ENCODE assay signal across 38 mouse cellular contexts in the genomic region with DNA sequence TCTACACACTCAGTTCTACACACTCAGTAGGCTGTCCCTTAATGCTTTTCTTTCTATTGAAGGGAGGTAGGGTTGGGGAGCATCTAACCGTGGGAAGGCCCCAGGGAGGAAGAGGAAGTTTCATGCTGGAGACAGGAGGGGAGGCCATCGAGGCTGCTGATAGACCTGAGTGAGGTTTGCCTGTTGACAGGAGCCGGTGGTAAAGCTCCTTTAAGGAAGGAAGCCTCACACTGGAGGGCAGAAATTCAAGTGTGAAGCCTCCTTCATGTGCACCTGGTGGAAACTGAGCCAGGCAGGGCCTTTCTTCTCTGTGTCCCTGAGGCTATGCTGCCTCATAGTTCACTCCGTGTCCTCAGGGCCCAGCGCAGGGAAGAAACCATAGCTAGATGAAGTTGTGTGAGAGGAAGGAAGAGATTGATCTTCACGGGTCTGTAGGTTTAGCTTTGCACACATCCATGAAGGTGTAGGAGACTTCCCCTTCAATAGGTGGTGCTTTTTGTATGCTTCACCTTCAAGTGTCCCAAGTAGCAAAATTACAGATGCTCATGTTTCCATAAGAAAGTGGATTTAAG. TPM values are rescaled to one million over a fixed set of nuclear protein-coding genes. Genes with fewer than 3 reads are reported as not detected.
DNase-seq lines count a peak whose midpoint lies in the region; ATAC-seq and TF ChIP-seq lines count a peak whose summit lies in the region.
"Had no signal": no experiment of that assay in that cellular context is flagged by ENCODE, and none has a peak within 500 bp of the region (broad histone marks: within the 10 kb centered on the region; RNA-seq: fewer than 3 reads in every experiment).

No protein-coding gene starts in this region.

- intact Hi-C loops in heart, postnatal 10 days (cut with DNase I) = no loop called here

- no peak overlapping the region for H3K4me3 ChIP-seq in heart, embryonic 13.5 days
- no peak overlapping the region for H3K4me3 ChIP-seq in thymus, adult 2 months (ENCODE audit: control insufficient read depth, insufficient read depth, low read length)
- H3K4me3 ChIP-seq: embryonic facial prominence, embryonic 12.5 days; forebrain, embryonic 10.5 days; gastrocnemius, adult 2 months; hindbrain, embryonic 12.5 days; intestine, embryonic 15.5 days; liver, embryonic 12.5 days; megakaryocyte, embryonic 14.5 days; midbrain, embryonic 12.5 days had no signal

- no peak for TF ChIP-seq CTCF in thymus, adult 2 months (IDR thresholded peaks at IDR 0.05; ENCODE audit: borderline replicate concordance, control insufficient read depth, extremely low read depth, insufficient read depth, low read length, poor library complexity)

- peak overlapping the region; percentile 33; the same call in 1 of the 2 replicates for H3K27ac ChIP-seq in heart, embryonic 13.5 days (replicated peaks)
- peak overlapping the region; percentile 58; the same call in 1 of the 2 replicates for H3K27ac ChIP-seq in thymus, adult 2 months (ENCODE audit: control insufficient read depth, insufficient read depth, low read length)
- H3K27ac ChIP-seq: embryonic facial prominence, embryonic 12.5 days; forebrain, embryonic 10.5 days; gastrocnemius, adult 2 months; hindbrain, embryonic 12.5 days; hindbrain, postnatal 0 days; intestine, embryonic 15.5 days; liver, embryonic 12.5 days; midbrain, embryonic 12.5 days had no signal

- no peak overlapping the region for H3K9ac ChIP-seq in heart, embryonic 13.5 days
- H3K9ac ChIP-seq: embryonic facial prominence, embryonic 12.5 days; hindbrain, embryonic 12.5 days; intestine, embryonic 15.5 days; liver, embryonic 12.5 days; liver, postnatal 0 days; midbrain, embryonic 12.5 days had no signal

- no peak overlapping the region for H3K4me2 ChIP-seq in heart, embryonic 13.5 days
- H3K4me2 ChIP-seq: embryonic facial prominence, embryonic 12.5 days; hindbrain, embryonic 12.5 days; intestine, embryonic 15.5 days; liver, embryonic 12.5 days; midbrain, embryonic 12.5 days had no signal

- H3K36me3 ChIP-seq in heart, embryonic 13.5 days = no peaks in the 10 kb centered on the region
- H3K36me3 ChIP-seq in thymus, adult 2 months (ENCODE audit: control insufficient read depth, insufficient read depth, low read length) = peaks cover 59% of the 10 kb centered on the region
- H3K36me3 ChIP-seq: embryonic facial prominence, embryonic 12.5 days; forebrain, embryonic 10.5 days; G1E; hindbrain, embryonic 12.5 days; intestine, embryonic 15.5 days; liver, embryonic 12.5 days; midbrain, embryonic 12.5 days had no signal

- H3K9me3 ChIP-seq in heart, embryonic 13.5 days = no peaks in the 10 kb centered on the region
- H3K9me3 ChIP-seq: embryonic facial prominence, embryonic 12.5 days; forebrain, embryonic 10.5 days; G1E; hindbrain, embryonic 12.5 days; intestine, embryonic 15.5 days; liver, embryonic 12.5 days; megakaryocyte, embryonic 14.5 days; midbrain, embryonic 12.5 days had no signal

- 63% methylated on average over 6 of the region's 6 CpGs for WGBS in heart, embryonic 13.5 days
- whole genome bisulfite sequencing in thymus, adult 2 months = 14% methylated on average over 6 of the region's 6 CpGs

- no peaks in the 10 kb centered on the region for H3K27me3 ChIP-seq in heart, embryonic 13.5 days (replicated peaks)
- no peaks in the 10 kb centered on the region for H3K27me3 ChIP-seq in thymus, adult 2 months (ENCODE audit: control insufficient read depth, insufficient read depth, low read length)
- H3K27me3 ChIP-seq: embryonic facial prominence, embryonic 12.5 days; hindbrain, embryonic 12.5 days; intestine, embryonic 15.5 days; liver, embryonic 12.5 days; megakaryocyte, embryonic 14.5 days; midbrain, embryonic 12.5 days; Patski had no signal

- peaks cover 25% of the 10 kb centered on the region for H3K4me1 ChIP-seq in heart, embryonic 13.5 days
- H3K4me1 ChIP-seq in thymus, adult 2 months (replicated peaks; ENCODE audit: control insufficient read depth, insufficient read depth, low read length) = peaks cover 50% of the 10 kb centered on the region
- H3K4me1 ChIP-seq: embryonic facial prominence, embryonic 12.5 days; hindbrain, embryonic 12.5 days; intestine, embryonic 15.5 days; midbrain, embryonic 12.5 days had no signal

- ATAC-seq in heart, embryonic 13.5 days (ENCODE audit: extremely low read depth, insufficient number of reproducible peaks, low FRiP score, low TSS enrichment) = no peak
- 0 out of 2 replicates have a peak, but pooled peaks have one; percentile 23 for ATAC-seq in common myeloid progenitor, adult 5-6 weeks (replicated peaks; ENCODE audit: low read depth, poor library complexity, severe bottlenecking)
- ATAC-seq: forebrain, embryonic 16.5 days; hindbrain, postnatal 0 days; intestine, embryonic 15.5 days; liver, embryonic 12.5 days; liver, postnatal 0 days; Patski had no signal

- no peak for TF ChIP-seq POLR2A in thymus, adult 2 months (IDR thresholded peaks at IDR 0.05; ENCODE audit: control insufficient read depth, extremely low read depth, insufficient read depth, low read length, poor library complexity)

- DNase-seq in heart, postnatal 10 days = no peak
- DNase-seq in thymus, adult 2 months = no peak
- no peak for DNase-seq in thymus, adult 18-20 months
- DNase-seq in thymus, postnatal 36 days = peak; percentile 44 to 57
- DNase-seq in adrenal gland, postnatal 25 days = no peak
- DNase-seq: adrenal gland, postnatal 10 days; cerebellum, adult 11 months; cerebellum, adult 9-10 months; cerebellum, postnatal 36 days; embryo, embryonic 11 days; gastrocnemius, adult 2 months; gastrocnemius, postnatal 36 days; heart, postnatal 14 days; kidney, adult 2 months; kidney, postnatal 4 days; left cerebral cortex, postnatal 4 days; liver, postnatal 0 days; lung, postnatal 36 days; right cerebral cortex, postnatal 14 days had no signal

RNA-seq across cellular contexts. Expression of a gene that starts 34.2 kb away (rescaled TPM):
- polyA plus RNA-seq in heart, embryonic 13.5 days (2015; fragmentation: Nextera tagmentation; extraction: Ambion mirVana) = 0.86 and 0.99 TPM in 2 replicates
- under 1 TPM; 0.86 to 0.92 TPM for total RNA-seq in heart, postnatal 10 days (2021)
- polyA plus RNA-seq in thymus, adult 2 months (2012; rRNA removed) = 132 and 135 TPM in 2 replicates
- total RNA-seq in common myeloid progenitor, adult 5-6 weeks (2017) = 33.6 and 46.6 TPM in 2 replicates
- total RNA-seq in adrenal gland, postnatal 25 days (2021) = 0.30 TPM in 1 of 2 replicates, not detected in the other
- polyA plus RNA-seq: G1E had no signal

RNA-seq across cellular contexts. Expression of a gene that starts 39.5 kb away (rescaled TPM):
- polyA plus RNA-seq in heart, embryonic 13.5 days (2015; fragmentation: Nextera tagmentation; extraction: Ambion mirVana) = not detected in 2 replicates
- total RNA-seq in heart, postnatal 10 days (2021) = under 1 TPM in 1 of 2 experiments, not detected in 1; 0.55 TPM
- 212 and 251 TPM in 2 replicates for polyA plus RNA-seq in thymus, adult 2 months (2012; rRNA removed)
- total RNA-seq in common myeloid progenitor, adult 5-6 weeks (2017) = not detected in 2 replicates
- total RNA-seq in adrenal gland, postnatal 25 days (2021) = not detected in 2 replicates
- total RNA-seq: hindbrain, postnatal 0 days; layer of hippocampus, adult 8-10 months; layer of hippocampus, postnatal 25 days; left cerebral cortex, adult 8-10 months; left cerebral cortex, postnatal 4 days had no signal
- polyA plus RNA-seq: forebrain, embryonic 10.5 days; forebrain, embryonic 16.5 days; G1E; hindbrain, postnatal 0 days; intestine, embryonic 15.5 days; kidney, adult 2 months; liver, embryonic 12.5 days; liver, postnatal 0 days; midbrain, embryonic 12.5 days; neural tube, embryonic 14.5 days; Patski; small intestine, adult 2 months; stomach, embryonic 14.5 days had no signal

Comparison
In these comparisons a context has a peak if more than half of its experiments do, and no peak if none do; other contexts are left out.
1. DNase-seq: peak in thymus, postnatal 36 days (2 of 2); none in heart, postnatal 10 days (0 of 2), thymus, adult 2 months (single experiment), thymus, adult 18-20 months (0 of 2) and adrenal gland, postnatal 25 days (single experiment).
2. RNA of a gene that starts 34.2 kb away (total RNA-seq): 33.6 to 46.6 TPM in common myeloid progenitor, adult 5-6 weeks; 0.86 to 0.92 TPM in heart, postnatal 10 days and 0.30 TPM in adrenal gland, postnatal 25 days; every median in the first group is over 10 times any median in the second.